Mouse (Mus musculus): ENCODE data around the gene Slc25a43.

GRCm38 (mm10) chrX:36772591-36772990 is 29.1 kb downstream of the Slc25a43 start:
- TF ChIP-seq ZC3H11A (IDR thresholded peaks at IDR 0.05; ENCODE audit: borderline replicate concordance, low read depth, low read length) (no peak), HCFC1 (IDR thresholded peaks at IDR 0.05; ENCODE audit: borderline replicate concordance, insufficient read depth, low read length) (no peak)
